Mouse (Mus musculus) heart, embryonic 15.5 days (tissue): Measurements from ENCODE around the gene Zbtb16. TPM values are rescaled to one million over a fixed set of nuclear protein-coding genes. Genes with fewer than 3 reads are reported as not detected.

ENCODE experiments used
- ATAC-seq: fragments of 200-750 bp; cut with Nextera tagmentation; replicated peaks from 2 replicates; pipeline ENCODE4 v1.8.0; 2017; ENCODE audit warnings: low read depth, moderate TSS enrichment; ENCODE audit not compliant: insufficient number of reproducible peaks, insufficient read depth, low FRiP score
- H3K27ac ChIP-seq: fragments of 300-500 bp; sonication (generic); 2 replicates; pipeline ENCODE4 v1.5.1; 2015; ENCODE audit warnings: mild to moderate bottlenecking, inconsistent platforms
- H3K27me3 ChIP-seq: fragments of 300-500 bp; sonication (generic); 2 replicates; pipeline ENCODE4 v1.6.1; 2015; ENCODE audit warnings: inconsistent platforms
- H3K36me3 ChIP-seq: fragments of 300-500 bp; sonication (generic); 2 replicates; pipeline ENCODE4 v1.6.1; 2015; ENCODE audit warnings: mild to moderate bottlenecking, inconsistent platforms
- H3K4me1 ChIP-seq: fragments of 300-500 bp; sonication (generic); replicated peaks from 2 replicates; pipeline ENCODE4 v1.6.1; 2015; ENCODE audit warnings: inconsistent platforms
- H3K4me2 ChIP-seq: fragments of 300-500 bp; sonication (generic); 2 replicates; pipeline ENCODE4 v1.6.1; 2015; ENCODE audit warnings: inconsistent platforms, mild to moderate bottlenecking, moderate library complexity
- H3K4me3 ChIP-seq: fragments of 300-500 bp; sonication (generic); 2 replicates; pipeline ENCODE4 v1.5.1; 2015; ENCODE audit warnings: mild to moderate bottlenecking, inconsistent platforms
- H3K9ac ChIP-seq: fragments of 300-500 bp; sonication (generic); 2 replicates; pipeline ENCODE4 v1.6.1; 2015; ENCODE audit warnings: mild to moderate bottlenecking, inconsistent platforms
- H3K9me3 ChIP-seq: fragments of 300-500 bp; sonication (generic); replicated peaks from 2 replicates; pipeline ENCODE4 v1.6.1; 2016; ENCODE audit warnings: inconsistent platforms
- WGBS: fragments of 180-500 bp; shearing (Covaris S2); methylation state at CpG from one replicate; pipeline ENCODE4 v1.1.7; 2015; ENCODE audit warnings: mixed read lengths; 5-methylcytosine and 5-hydroxymethylcytosine counted together
- polyA plus RNA-seq: library from polyadenylated mRNA; unstranded; fragments of >200 nt; fragmentation: Nextera tagmentation; extraction: Ambion mirVana; gene quantifications from 2 replicates; pipeline ENCODE4 v1.2.1, GENCODE M21; 2015

The Zbtb16 gene
- polyA plus RNA-seq, 1 experiment from 2014 or later, result 6.0 TPM

DNA sequence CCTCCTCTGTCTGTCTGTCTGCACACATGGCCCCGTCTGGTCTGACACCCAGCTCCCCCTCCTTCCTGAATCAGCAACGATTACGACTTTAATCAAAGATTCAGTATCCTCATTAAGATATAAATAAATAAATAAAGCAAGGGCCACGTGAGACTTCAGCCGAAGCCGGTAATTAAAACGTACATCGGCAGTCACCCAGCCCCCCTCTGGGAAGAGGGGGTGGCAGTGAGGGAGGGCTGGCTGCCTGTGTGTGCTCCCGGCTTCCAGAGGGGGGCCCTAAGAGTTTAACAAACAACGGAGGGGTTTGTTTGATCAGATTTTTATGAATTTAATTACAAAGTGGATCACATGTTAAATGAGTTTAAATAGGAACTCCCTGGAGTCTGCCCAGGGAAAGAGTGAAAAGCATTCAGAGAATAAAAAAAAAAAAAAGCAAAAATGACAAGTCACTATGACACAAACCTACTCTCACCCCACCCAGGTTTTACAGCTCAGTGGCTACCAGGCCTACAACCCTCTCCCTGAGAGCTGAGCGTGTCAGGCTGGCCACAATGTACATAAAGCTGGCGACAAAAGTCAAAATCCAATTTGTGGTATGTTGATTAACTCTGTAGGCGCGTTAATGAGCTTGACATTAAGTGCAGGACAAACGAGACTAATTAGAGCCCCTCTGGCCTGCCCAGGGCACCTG is 173.5 kb downstream of the Zbtb16 start:
- Histone ChIP-seq H3K27me3 (peaks cover 19% of the 10 kb centered on the region), H3K4me1 (no peaks in the 10 kb centered on the region), H3K27ac (no peak overlapping the region), H3K36me3 (no peaks in the 10 kb centered on the region), H3K9ac (no peak overlapping the region), H3K4me3 (no peak overlapping the region), H3K4me2 (no peak overlapping the region), H3K9me3 (no peaks in the 10 kb centered on the region)
- no peak for ATAC-seq
- 54% methylated on average over 15 of the region's 15 CpGs for WGBS

DNA sequence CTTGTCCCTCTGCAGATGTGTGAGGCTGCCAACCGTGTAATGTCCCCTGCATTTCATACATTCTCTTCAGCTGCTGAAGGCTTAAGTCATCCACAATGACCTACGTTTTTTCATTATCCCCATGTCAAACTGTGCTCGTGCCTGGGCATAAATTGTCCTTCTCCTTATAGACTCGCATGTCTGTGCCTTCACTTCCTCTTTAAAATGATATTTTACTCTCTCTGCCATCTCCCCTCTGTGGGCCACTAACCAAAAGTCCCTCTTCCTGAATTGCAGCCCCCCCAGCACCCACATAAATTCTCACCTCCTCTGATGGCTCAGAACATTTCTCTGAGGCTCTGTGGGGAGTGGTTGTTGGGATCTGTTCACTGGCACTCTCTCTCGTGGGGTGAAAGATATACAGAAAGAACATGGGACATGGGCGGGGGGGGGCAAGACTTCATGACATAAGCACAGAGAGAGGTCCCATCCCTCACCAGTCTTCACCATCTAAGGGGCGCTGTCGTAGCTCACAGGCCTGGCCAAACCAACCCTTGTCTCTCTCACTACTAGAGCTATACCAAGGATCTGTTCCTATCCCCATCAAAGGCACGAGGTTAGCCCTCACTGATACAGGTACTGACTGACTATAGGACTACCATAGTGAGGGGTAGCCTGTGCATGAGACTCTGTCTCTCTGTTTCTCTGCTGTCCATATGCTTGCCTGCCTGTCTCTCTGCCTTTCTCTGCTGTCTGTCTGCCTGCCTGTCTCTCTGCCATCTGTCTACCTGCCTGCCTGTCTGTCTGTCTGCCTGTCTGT is 174.6 kb downstream of the Zbtb16 start:
- Histone ChIP-seq H3K4me1 (no peaks in the 10 kb centered on the region), H3K27ac (no peak overlapping the region), H3K27me3 (peaks cover 19% of the 10 kb centered on the region), H3K36me3 (no peaks in the 10 kb centered on the region), H3K4me3 (no peak overlapping the region), H3K9ac (no peak overlapping the region), H3K4me2 (no peak overlapping the region), H3K9me3 (no peaks in the 10 kb centered on the region)
- no peak for ATAC-seq
- WGBS, result 71% methylated on average over 9 of the region's 9 CpGs

DNA sequence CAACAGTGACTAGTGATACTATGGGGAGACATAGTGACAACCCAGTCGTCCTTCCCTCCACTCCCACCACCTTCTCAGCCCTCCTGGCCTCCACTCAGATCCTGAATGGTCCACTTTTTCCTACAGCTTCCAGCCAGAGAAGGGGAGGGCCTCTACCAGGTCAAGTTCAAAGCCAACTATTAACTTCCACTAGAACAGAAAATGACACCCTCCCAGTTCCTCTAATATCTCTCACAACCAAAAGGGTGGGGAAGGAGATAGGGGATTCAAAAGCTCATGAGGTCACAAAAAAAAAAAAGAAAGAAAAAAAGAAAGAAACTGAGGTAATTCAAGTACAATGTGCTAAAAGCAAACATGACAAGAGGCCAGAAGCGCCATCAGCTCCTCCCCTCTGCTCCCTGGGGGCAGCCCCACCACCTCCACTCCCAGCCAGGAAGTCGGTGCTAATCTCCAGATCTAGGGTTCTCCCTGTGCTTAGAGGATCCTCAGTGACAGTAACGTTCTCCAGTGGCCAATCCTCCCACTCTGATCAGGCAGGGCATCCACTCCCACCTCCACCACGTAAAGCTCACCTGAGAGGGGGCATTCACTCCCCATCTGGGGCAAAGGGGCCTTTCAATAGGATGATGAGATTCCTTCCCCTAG is 180.4 kb downstream of the Zbtb16 start:
- Histone ChIP-seq H3K9me3 (no peaks in the 10 kb centered on the region), H3K9ac (no peak overlapping the region), H3K27ac (no peak overlapping the region), H3K27me3 (peaks cover 11% of the 10 kb centered on the region), H3K36me3 (no peaks in the 10 kb centered on the region), H3K4me1 (0 out of 2 replicates have a peak, but pooled peaks cover 3% of the 10 kb centered on the region), H3K4me3 (no peak overlapping the region), H3K4me2 (no peak overlapping the region)
- WGBS, result 30% methylated on average over 5 of the region's 5 CpGs
- ATAC-seq, result no peak

DNA sequence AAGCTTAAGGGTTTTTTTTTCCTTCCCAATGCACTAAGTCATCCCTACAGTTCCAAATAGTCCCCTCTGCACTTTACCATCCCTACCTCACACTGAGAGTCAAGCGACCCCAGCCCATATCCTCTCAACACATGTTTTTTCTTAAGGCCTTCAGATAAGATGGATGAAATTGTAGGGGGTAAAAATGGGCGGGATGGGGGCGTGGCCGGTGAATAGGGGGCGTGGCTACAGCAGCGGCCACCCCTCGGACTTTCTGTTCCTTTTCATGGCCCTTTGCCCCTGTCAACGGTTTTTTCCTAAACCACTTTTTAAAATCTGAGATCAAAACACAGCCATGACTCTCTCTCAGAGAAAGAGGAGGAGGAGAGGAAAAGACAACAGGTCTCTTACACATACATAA is 181.3 kb downstream of the Zbtb16 start:
- Histone ChIP-seq H3K4me2 (no peak overlapping the region), H3K4me3 (no peak overlapping the region), H3K27ac (no peak overlapping the region), H3K4me1 (peaks cover 4% of the 10 kb centered on the region), H3K27me3 (peaks cover 11% of the 10 kb centered on the region), H3K9ac (no peak overlapping the region), H3K36me3 (no peaks in the 10 kb centered on the region), H3K9me3 (no peaks in the 10 kb centered on the region)
- WGBS, result 14% methylated on average over 8 of the region's 8 CpGs
- no peak for ATAC-seq

DNA sequence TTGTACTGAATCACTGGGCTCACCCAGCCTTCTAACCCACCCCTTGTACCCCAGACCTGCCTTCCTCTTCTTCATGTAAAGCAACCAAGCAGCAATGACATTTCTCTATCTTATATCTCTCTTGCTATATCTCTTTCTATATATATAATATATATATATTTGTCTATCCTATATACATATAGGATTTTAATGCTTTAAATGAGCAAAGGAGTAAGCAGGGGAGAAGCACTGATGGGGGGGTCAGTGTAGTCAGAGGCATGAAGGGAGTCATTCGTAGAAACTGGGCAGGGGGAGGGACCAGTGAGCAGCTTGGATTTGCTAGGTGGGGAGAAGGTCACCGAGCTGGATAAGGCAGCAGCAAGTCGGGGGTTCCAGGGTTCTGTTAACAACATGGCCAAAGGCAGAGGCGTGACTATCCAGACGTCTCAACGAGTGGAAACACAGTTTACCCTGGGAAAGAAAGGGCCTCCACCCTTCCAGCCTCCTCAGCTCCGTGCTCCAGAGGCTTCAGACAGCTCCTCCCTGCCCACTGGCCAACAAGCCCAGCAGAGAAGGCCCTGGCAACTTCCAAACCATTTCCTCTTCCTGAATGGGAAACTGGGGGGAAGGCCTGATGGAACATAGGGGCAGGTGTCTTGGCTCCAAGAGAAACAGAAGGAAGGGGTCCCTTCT is 182.5 kb downstream of the Zbtb16 start:
- no peak overlapping the region for H3K27ac ChIP-seq
- no peak overlapping the region for H3K9ac ChIP-seq
- no peaks in the 10 kb centered on the region for H3K36me3 ChIP-seq
- no peak overlapping the region for H3K4me3 ChIP-seq
- H3K9me3 ChIP-seq, result no peaks in the 10 kb centered on the region
- 43% methylated on average over 7 of the region's 7 CpGs for WGBS
- H3K27me3 ChIP-seq, result peaks cover 13% of the 10 kb centered on the region
- H3K4me1 ChIP-seq, result peaks cover 15% of the 10 kb centered on the region
- no peak for ATAC-seq
- H3K4me2 ChIP-seq, result no peak overlapping the region

DNA sequence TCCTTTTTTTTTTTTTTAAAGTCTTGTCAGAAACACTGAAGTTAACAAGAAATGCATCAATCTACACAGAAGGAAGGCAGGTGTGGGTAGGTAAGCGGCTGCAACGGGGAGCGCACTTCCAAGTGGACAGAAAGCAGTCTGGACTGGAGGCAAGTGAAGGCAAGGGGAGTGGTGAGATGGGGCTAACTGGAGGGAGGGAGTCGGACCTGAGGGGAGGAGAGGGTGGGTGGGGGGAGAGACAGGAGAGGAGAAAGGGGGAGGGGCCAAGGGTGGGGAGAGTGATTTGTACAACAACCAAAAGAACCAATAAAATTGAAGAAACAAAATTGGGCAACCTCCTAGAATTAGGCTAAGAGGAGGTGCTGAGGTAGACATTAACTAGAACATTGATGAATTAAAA is 184.0 kb downstream of the Zbtb16 start:
- 61% methylated on average over 4 of the region's 4 CpGs for WGBS
- ATAC-seq, result no peak
- peaks cover 24% of the 10 kb centered on the region for H3K4me1 ChIP-seq
- H3K4me2 ChIP-seq, result no peak overlapping the region
- no peaks in the 10 kb centered on the region for H3K36me3 ChIP-seq
- H3K4me3 ChIP-seq, result no peak overlapping the region
- H3K27me3 ChIP-seq, result peaks cover 13% of the 10 kb centered on the region; the same call in 1 of the 2 replicates
- no peak overlapping the region for H3K9ac ChIP-seq
- no peak overlapping the region for H3K27ac ChIP-seq
- H3K9me3 ChIP-seq, result no peaks in the 10 kb centered on the region

DNA sequence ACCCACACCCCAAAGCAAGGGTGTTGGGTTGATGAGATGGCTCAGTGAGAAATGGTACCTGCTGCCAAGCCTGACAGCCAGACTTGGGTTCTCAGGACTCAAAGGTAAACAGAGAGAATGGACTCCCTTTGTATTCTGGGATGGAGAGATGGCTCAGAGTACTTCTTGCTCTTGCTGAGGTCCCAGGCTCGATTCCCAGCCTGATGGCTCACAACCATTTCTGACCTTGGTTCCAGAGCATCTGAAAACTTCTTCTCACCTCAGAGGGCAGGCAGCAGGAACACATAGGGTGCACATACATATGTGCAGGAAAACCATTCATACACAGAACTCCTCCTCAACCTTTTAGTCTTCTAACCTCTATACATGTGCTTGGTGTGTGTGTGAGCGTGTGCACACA is 185.2 kb downstream of the Zbtb16 start:
- Histone ChIP-seq H3K9me3 (no peaks in the 10 kb centered on the region), H3K36me3 (no peaks in the 10 kb centered on the region), H3K9ac (no peak overlapping the region), H3K27ac (no peak overlapping the region), H3K4me1 (peaks cover 24% of the 10 kb centered on the region), H3K27me3 (peaks cover 13% of the 10 kb centered on the region; the same call in 1 of the 2 replicates), H3K4me3 (no peak overlapping the region), H3K4me2 (no peak overlapping the region)
- ATAC-seq, result no peak
- 74% methylated on average over 2 of the region's 2 CpGs for WGBS

DNA sequence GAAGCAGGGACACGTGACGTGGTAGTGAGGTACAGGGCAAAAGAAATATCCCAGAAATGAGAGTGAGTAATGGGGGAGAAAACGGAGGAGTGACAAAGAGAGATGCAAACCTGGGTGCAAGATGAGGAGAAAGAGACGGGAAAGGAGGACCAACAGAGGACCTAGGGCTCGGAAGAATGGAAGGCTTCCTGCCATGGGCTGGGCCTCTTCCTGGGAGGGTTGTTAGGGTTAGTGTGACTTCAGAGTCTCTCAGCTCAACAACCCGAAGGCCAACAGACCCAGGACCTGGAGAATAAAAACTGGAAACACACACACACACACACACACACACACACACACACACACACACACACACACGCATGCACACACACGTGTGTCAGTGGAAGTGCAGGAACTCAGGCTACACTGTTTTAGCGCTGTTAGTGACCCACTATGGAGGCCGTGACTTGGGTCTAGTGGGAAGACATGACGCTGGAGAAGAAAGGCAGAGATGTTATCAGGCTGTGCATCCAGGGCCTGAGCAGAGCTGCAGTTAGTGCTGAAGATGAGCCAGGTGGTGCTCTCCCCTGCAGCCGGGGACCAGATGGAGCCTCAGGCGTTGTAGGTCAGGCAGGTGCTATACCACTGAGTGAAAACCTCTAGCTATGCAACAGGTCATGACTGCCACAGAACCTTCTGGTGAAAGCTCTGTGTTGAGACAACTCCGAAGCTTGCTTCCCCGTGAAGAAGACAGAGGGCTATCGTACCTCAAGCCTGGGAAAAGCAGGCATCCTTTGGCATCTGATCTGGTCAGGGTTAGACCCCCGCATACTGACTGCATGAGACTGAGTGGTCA is 186.0 kb downstream of the Zbtb16 start:
- 0 out of 2 replicates have a peak overlapping the region, but pooled peaks have one; percentile 38 for H3K9ac ChIP-seq
- no peak for ATAC-seq
- H3K4me3 ChIP-seq, result 0 out of 2 replicates have a peak overlapping the region, but pooled peaks have one; percentile 42

DNA sequence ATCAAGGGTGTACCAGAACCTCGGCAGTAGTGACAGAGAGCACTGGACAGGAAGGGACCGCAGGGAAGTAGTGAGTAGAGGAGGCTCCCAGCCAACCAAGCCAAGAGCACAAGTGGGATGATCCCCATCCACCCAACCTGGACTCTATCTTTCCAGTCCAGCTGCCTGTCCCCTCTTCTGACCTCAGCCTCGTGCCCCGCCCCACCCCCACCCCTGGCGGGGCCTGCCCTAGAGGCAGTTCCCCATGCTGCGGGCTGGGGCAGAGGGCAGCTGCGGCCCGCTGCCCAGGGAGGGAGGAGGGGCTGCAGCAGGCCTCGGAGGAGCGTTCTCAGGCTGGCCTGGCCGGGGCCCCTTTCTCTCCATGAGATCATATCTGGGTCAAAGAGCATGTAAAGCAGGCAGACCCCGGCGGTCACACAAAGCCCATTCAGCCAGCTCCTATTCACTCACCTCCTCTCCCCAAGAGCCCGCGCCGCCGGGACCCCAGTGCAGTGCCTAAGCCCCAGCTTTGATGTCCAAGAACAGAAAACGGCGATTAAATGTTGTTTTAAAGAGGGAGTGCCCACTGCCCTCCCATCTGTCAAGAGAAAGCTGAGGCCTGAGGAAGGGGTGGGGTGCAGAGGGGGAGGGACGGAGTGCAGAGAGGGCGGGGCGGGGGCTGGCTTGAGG is 186.8 kb downstream of the Zbtb16 start:
- Histone ChIP-seq H3K4me1 (peaks cover 24% of the 10 kb centered on the region), H3K36me3 (no peaks in the 10 kb centered on the region), H3K9me3 (no peaks in the 10 kb centered on the region), H3K27me3 (peaks cover 13% of the 10 kb centered on the region; the same call in 1 of the 2 replicates), H3K9ac (peak overlapping the region; percentile 38; the same call in 1 of the 2 replicates), H3K4me3 (peak overlapping the region; percentile 42), H3K4me2 (peak overlapping the region; percentile 69), H3K27ac (no peak overlapping the region)
- 7% methylated on average over 22 of the region's 22 CpGs for WGBS
- ATAC-seq, result peak; percentile 40

More for the DNA sequence above, 186.0 kb downstream of the Zbtb16 start:
- WGBS, result 51% methylated on average over 17 of the region's 17 CpGs
- H3K4me2 ChIP-seq, result peak overlapping the region; percentile 69
- no peaks in the 10 kb centered on the region for H3K36me3 ChIP-seq
- no peak overlapping the region for H3K27ac ChIP-seq
- peaks cover 13% of the 10 kb centered on the region; the same call in 1 of the 2 replicates for H3K27me3 ChIP-seq
- H3K4me1 ChIP-seq, result peaks cover 24% of the 10 kb centered on the region
- H3K9me3 ChIP-seq, result no peaks in the 10 kb centered on the region
